Mouse (Mus musculus): ENCODE data around the gene Lmntd2.

DNA sequence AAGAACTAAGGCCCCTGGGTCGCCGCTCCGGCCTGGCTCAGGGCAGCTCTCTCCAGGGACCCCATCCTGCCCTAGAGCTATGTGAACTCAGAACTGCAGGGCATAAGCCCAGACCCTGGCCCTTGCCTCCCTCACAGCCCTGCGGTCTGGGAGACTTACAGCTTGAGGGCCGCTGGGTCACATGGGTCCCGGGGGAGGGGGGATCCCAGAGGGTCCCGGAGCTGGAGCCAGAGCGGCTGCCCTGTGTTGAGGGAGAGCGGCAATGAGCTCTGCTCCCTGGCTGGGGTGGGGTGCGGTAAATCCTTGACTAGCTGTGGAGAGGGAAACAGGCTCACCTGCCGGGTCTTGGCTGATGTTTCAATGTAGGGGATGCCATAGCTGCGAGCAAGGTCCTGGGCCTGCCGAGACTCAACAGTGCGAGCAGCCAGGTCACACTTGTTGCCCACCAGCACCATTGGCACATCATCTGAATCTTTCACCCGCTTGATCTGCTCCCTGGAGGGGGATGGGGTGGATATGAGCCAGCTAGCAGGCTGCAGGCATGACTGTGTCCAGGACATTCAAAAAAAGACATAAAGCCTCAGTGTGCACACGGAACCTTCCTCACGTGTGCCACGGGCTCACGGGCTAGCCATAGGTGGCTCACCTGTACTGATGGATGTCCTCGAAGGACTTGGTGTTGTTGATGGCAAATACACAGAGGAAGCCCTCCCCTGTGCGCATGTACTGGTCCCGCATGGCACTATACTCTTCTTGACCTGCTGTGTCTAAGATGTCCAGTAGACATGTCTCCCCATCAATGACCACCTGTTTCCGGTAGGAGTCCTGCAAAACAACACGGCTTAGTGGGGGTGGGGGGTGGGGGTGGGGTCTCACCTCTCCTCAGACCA, 21.8 kb downstream of the Lmntd2 start:
- no peak for TF ChIP-seq CTCF (IDR thresholded peaks at IDR 0.05; ENCODE audit: low read depth, low read length)
- TF ChIP-seq POLR2A (IDR thresholded peaks at IDR 0.05; ENCODE audit: insufficient read depth, low read length), result no peak
- no peak for TF ChIP-seq EP300 (IDR thresholded peaks at IDR 0.05; ENCODE audit: insufficient read depth, low read depth, low read length)
